Mouse (Mus musculus) retina, embryonic 14.5 days (tissue): ENCODE results near the gene Gm10392.

ENCODE experiments used
- DNase-seq: peaks from one replicate; pipeline ENCODE4 v3.0.0-alpha.2; 2015; ENCODE audit warnings: low spot score

Gene Gm10392

DNA sequence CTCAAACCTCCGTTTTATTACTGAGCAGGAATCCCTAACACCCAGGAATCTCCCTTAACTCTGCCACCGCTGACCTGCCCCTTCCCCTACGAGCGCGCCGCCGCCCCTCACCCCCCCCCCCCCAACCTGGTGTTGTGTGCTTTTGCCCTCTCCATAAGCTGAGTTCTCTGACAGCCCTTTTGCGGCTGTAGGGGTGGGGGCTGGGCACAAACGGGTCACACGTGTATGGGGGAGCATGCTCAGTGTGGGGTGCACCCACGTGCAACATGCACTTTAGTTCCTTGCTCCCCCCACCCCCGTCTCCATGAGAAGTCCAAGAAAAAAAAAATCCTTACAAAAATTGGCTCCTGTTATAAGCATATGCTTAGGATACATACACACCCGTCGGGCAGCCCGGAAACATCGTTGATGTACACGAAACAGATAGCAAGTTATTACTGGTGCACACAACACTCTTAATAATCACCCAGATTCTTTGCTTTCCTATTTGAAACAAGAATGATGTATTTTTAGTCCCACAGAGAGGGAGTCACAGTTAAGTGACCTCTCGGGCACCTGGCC lies 26.6 kb downstream of the Gm10392 start:
- DNase-seq = no peak

DNA sequence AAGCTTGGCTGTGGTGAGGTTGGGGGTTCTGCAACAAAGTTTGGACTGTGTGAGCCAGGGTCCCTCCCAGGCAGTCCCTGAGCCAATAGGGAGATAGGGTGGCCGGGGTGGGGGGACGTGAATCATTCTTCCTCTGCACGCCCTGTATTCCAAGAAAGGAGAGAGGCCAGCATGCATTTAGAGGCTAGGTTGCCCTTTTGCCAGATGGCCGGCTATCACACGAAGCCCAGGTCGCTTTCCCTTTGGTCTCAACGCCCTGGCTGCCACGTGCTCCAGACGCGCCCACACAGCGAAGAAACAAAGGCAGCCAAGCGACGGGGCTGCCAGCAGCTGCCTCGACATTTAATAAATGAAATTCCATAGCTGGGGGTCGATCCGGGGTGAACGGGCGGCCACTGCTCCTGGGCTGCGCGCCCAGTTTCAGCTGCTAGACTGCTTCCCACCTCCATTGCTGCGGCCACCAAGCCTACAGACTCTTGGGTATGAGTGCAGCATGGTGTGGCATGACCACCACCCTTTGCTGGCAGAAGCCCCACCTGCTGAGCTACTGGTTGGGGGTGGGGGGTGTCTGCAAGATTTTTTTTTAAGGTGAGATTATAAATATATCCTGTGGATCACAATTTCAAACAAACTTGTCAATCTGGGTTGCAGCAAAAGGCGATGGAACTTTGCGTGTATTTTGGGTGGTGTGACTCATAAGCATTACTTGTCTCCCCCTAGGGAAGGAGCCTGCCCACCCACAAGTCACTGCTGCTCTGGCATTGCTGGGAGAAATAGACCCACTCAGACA lies 27.3 kb downstream of the Gm10392 start:
- peak; percentile 29 for DNase-seq

DNA sequence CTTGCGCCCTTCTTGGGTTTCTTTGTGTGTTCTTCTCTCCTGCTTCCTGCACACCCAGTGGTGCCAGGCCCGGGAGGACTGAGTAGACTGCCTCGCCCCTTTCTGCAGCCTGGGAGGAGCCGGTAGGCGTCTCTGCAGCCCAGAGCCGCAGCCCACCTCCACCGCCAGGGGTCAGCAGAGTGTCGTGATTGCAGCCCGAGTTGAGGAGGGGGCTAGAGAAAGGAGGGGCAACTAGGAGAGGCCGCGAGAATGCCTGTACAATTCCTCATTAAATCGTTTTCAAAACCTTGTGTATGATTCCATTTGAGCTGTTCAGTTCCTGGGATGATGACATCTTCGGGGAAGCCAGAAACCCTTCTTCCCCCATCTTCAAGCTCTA lies 27.9 kb downstream of the Gm10392 start:
- DNase-seq = peak; percentile 98

DNA sequence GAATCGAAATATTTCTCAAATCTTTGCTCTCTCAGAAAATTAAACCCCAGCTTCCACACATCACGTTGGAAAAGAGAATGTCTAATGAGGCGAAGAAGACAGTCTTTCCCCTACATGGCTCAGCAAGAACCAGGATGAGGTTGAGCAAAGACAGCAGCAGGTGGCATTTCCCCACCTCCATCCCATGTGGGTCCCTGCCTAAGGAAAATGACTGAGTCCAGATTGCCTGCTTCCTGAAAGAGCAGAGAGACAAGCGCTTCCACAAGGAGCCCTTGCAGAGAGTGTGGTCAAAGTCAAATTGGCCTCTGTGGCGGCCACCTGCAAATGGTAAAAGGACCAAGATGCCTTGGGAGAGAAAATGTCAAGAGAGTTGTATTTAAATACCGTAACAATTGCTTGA lies 28.5 kb downstream of the Gm10392 start:
- DNase-seq = no peak

DNA sequence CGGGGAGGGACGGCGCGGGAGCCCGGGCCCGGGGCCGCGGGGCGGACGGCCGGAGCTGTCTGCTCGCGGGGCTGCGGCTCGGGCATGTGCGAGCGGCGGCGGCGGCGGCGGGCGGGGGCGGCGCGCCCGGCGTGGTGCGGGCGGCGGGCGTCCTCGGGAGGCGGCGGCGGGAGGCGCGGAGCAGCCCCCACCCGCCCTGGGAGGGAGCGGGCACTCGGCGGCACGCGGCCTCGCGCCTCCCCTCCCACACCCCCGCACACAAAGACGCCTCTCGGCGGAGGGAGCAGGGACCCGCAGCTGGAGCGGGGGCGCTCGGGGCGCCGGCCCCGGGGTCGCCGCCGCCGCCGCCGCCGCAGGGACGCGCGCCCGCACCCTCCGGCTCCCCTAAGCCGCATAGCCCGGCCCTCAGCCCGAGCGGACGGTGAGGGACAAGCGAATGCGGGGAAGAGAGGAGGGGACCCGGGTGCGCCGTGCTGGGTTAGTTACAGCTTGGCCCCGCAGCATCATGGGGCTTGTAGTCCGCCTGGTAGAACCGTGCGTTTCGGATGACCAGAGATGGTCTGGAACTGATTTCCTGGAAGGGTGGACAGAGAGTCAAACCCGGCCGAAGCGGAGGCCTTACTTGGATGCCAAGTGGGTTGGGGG lies 29.3 kb downstream of the Gm10392 start, which contains the start of gene Ankrd13b:
Gene Ankrd13b (minus strand): TSS at position 88 of the 645 bp plus-strand sequence.
- peak; percentile 86 for DNase-seq

DNA sequence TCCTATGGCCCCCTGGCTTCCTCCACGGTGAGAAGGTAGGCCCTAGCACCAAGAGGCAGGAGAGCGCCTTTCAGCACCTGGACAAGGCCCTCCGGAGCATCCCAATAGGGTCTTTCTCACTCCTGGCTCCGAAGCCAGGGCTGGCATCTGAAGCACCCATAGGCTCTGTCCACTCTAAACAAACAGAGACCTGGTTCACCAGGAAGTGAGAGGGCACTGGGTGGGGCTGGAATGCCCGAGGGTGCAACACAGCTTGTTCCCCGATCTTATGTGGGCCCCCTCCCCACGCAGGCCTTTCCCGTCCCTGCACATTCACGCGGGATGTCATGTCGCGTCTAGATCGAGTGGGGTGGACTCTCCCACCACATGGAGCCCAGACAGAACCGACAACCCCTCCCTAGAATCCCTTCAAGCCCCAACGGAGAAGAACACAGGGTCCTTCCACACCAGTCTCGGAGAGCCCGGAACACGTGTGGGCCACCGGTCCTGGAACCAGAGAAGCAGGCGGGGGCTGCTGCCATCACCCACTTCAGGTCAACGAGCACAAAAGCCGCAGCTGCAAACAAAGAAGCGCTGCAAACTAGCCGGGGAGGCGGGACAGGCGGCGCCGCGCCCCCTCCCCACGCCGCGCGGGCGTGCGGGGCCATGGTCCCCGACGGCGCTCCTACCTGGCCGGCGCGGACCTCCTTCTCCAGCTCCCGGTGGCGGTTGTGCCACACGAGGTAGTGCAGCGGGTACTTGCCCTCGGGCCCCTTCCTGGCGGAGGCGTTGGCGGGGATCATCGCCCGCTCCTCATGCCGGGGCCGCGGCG lies 30.0 kb downstream of the Gm10392 start:
- DNase-seq = peak; percentile 35

DNA sequence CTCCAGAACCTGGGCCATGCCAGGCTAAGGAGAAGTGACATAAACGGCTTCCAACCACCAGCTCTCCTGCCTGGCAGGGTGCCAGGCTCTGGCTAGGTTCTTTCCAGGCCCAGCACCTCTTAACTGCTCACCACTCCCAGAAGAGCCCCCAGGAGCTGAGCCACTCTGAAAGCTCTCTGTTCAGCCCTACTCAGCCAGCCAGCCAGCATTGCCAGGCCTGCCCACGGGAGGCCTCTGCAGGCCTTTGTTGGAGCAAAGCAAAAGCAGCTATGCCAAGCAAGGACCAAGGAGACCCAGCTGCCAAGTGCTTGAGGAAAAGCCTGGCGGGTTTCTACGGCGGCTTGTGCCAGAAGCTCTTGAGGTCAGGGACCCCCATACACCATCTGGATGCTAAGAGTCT lies 32.2 kb downstream of the Gm10392 start:
- no peak for DNase-seq

DNA sequence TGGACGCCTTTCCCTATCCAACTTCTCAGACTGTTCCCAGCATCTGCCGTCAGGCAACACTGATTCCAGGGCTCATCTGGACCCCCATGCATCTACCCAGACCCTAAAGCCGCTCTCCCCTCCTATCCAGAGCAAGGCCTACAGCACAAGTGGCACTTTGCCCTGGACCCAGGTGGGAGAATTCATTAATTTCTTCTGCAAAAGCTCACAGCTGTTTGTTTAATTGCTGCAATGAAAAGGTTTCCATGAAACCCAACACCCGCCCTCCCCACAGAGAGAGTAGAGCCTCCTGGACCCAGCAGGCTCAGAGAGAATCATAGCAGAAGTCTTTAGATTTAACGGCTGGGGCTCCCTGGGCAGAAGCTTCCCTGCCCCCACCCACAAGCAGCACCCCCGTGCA lies 33.8 kb downstream of the Gm10392 start:
- DNase-seq = no peak

DNA sequence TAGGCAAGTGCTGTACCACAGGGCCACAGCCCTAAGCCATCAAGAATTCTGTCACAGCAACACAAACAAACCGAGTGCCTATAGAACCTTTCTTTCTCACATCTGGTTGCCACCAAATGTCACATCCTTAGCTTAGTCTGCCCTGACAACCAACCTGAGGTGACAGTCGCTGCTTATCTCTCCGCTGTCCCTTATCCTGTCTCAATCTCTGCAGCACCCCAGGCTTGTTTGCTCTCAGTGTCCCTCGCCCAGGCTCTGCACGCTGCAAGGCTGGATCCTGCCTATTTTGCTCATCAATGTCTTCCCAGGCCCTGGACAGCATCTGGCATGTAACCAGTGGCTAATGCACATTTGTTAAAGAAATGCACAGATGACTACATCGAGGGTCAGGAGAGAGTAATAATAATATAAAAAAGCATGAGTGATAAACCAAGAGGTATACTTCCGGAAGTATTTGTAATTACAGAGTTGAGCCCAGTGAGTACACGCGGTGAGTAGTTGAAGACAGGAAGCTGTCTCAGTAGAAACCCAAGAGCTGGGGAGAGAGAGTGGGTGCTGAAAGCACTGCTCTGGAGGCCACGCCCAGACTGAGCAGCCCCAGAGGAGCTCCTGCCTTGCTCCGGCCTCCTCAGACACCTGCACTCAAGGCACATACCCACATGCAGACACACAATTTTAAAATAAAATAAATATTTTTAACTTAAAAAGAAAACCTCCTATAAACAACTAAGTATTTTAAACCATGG lies 35.3 kb downstream of the Gm10392 start:
- no peak for DNase-seq

DNA sequence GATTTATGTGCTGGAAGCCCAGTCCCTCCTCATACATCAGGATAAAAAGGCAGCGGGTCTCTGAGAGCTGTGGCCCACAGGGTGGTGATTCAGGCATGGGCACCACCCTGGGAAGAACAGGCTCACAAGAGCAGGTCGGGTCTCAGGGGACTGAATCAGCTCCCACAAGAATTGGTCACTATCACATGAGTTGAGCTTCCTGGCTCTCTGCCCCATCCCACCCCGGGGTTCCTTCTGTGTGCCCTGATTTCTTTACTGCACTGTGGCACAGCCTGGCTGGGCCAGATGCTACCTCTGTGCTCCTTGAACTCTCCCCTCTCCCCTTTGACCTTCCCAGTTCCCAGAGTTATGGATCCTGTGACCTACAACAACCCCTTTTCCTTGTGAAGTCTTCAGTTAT lies 36.0 kb downstream of the Gm10392 start:
- DNase-seq = no peak

DNA sequence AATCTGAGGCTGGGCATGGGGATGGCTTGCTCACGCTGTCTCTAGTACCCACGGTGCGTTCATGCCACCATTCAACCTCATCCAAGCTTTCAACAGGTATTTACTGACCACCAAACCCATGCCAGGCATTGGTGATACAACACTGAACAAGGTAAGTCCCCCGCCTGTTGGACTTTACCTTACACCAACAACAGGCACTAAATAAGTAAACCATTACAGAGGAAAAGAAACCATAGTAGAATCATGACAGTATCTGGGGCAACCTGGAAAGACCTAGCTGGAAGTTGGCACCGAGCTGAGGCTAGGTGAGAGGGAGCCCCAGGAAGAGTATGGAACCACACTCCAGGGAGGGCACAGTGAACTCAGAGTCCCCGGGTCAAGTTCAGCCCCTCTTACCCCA lies 42.1 kb downstream of the Gm10392 start:
- DNase-seq = no peak

DNA sequence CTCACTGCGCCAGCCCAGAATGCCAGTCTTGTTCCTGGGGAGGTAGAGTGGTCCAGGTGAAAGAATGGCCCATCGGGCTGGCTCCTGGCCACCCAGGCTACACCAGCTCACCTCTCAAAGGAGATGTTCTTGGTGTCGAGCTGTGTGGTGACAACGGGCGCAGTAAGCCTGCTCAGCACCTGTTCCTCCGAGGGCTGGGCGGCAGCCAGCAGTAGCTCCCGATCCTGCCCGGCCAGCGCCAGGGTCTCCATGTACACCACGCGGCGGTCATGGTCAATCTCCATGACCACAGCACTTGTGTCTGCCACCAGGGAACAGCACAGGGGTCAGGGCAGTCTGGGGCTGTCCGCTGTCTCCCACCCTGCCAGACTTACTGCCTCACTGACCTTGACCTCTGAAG lies 42.8 kb downstream of the Gm10392 start:
- no peak for DNase-seq

DNA sequence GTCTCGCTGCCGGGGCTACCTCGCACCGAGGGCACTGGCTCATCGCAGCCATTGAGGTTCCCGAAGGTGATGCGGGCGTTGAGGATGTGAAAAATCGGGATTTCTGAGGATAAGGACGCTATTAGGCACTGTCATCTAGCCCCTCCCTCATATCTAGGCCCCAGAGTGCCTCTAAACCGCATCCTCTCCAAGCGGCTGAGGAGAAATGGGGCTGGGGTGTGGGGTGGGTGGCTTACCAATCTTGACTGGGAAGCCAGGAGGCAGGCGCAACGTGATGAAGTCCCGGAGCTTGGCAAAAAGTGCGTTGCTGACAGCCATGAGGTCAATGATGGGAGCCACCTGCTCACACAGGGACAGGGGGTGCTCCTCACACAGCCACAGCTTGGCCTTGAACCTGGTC lies 46.2 kb downstream of the Gm10392 start:
- no peak for DNase-seq

DNA sequence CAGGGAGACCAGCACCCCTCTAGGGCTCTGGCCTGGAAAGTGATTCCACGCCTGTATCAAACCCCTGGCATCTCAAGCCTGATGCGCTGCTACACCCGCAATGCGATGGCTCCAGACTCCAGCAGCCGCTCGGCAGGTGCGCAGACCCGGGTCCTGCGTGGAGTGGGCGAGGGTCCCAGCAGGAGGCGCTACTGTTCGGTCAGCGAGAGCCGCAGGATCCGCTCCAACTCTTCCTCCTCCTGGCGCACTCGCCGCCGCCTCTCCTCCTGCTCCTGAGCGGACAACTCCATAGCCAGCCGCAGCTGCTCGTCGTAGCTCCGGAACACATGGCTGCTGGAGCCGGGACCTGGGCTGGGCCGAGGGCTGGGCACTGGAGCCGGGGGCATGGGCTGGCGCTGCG lies 47.6 kb downstream of the Gm10392 start:
- no peak for DNase-seq

DNA sequence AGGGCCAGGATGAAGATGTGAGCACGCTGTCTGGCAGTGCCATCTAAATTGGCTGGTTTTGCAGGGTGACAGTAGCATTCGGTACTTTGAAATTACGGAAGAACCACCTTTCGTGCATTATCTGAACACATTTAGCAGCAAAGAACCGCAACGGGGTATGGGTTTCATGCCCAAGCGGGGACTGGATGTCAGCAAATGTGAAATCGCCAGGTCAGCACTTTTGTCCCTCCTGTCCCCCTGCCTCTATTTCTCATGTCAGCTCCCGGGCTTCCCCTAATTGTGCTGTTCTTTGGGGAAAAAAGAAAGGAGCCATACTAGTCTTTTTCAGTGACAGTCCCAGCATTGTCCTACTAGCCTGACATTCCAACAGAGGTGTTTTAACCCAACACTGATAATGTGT lies 50.6 kb downstream of the Gm10392 start:
- no peak for DNase-seq

DNA sequence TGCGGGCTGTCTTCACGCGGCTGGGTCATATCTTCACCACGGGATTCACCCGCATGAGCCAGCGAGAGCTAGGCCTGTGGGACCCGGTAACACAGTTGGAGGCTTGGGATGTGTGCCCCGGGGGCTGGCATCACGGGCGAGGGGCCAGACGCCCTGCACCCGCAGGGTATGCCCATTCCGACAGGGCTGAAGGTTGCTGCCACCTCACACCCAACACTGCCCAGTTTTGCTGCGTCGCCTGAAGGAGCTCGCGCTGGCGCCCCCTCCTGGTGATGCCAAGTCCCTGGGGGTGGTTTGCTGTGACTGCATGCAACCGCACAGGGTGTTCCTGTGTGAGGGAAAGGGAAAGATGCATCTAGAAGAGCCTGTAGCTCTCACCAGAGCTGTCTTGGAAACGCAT lies 51.2 kb downstream of the Gm10392 start:
- peak; percentile 80 for DNase-seq

DNA sequence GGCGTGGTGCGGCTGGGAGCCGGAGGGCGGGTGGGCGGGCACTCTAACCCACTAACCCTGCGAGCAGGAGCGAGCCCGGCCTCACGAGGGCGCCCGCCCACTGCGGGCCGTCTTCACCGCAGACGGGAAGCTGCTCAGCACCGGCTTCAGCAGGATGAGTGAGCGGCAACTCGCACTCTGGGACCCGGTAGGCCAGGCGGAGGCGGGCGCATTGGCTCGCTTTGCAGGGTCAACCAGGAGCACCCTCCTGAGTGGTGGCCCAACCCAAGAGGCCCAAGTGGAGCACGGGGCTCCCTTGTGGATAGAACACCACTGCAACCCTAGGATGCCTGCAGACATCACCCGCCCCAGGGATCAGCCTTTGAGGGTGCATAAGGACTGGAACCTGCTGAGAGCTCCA lies 51.8 kb downstream of the Gm10392 start:
- DNase-seq = peak; percentile 62
